Mouse (Mus musculus): ENCODE measurements around the gene Oas3.

The Oas3 gene

GRCm38 (mm10) chr5:120704421-120704820, 73.0 kb downstream of the Oas3 start:
- DNase-seq (ENCODE audit: low read depth, low spot score): no peak

GRCm38 (mm10) chr5:120703660-120704059, 73.8 kb downstream of the Oas3 start:
- DNase-seq (ENCODE audit: low read depth, low spot score): no peak
